12 mouse cellular contexts compared by ENCODE assay signal in the genomic region with DNA sequence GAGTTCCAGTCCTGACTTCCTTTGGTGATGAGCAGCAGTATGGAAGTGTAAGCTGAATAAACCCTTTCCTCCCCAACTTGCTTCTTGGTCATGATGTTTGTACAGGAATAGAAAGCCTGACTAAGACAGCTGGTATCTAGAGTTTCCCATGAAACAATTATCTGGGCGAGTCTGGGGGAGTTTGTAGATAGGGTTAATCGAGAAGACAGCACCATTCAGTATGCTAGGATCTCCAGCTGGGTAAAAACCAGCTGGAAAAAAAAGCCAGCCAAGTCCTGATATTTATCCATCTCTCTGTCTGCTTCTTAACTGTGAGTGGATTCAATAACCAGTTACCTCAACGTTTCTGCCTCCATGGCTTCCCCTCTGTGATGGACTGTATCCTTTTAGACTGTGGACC.
"Had no signal": no experiment of that assay in that cellular context is flagged by ENCODE, and none has a peak within 500 bp of the region (broad histone marks: within the 10 kb centered on the region; RNA-seq: fewer than 3 reads in every experiment).

No protein-coding gene starts in this region.

- H3K4me3 ChIP-seq: left cerebral cortex, adult 2 months; limb, embryonic 10.5 days; myocyte; neural tube, embryonic 15.5 days had no signal

- H3K36me3 ChIP-seq: limb, embryonic 10.5 days; neural tube, embryonic 15.5 days had no signal

- ATAC-seq: intestine, embryonic 16.5 days had no signal

- H3K9ac ChIP-seq: neural tube, embryonic 15.5 days had no signal

- H3K27me3 ChIP-seq: neural tube, embryonic 15.5 days had no signal

- H3K4me2 ChIP-seq: neural tube, embryonic 15.5 days had no signal

- DNase-seq: kidney, adult 2 months; kidney, postnatal 25 days; lung, adult 2 months; lung, postnatal 14 days; midbrain, embryonic 14.5 days; right cerebral cortex, adult 18-20 months; right cerebral cortex, postnatal 25 days had no signal

- H3K27ac ChIP-seq: left cerebral cortex, adult 2 months; limb, embryonic 10.5 days; neural tube, embryonic 15.5 days had no signal

- H3K9me3 ChIP-seq: limb, embryonic 10.5 days; neural tube, embryonic 15.5 days had no signal
